Mouse (Mus musculus) neural tube, embryonic 14.5 days (tissue): ENCODE measurements around the gene Trpm7. TPM values are rescaled to one million over a fixed set of nuclear protein-coding genes. Genes with fewer than 3 reads are reported as not detected.

ENCODE experiments used
- microRNA-seq: library from miRNA; unstranded; fragments of <30 nt; microRNA quantifications from one replicate; pipeline ENCODE4, GENCODE M21; 2016
- polyA plus RNA-seq: library from polyadenylated mRNA; unstranded; fragments of >200 nt; fragmentation: Nextera tagmentation; extraction: Ambion mirVana; gene quantifications from 2 replicates; pipeline ENCODE4 v1.2.1, GENCODE M21; 2014

Gene Trpm7
- polyA plus RNA-seq, 1 experiment from 2014 or later = 41.8 TPM

Small RNA genes within 50 kb of the gene (microRNA-seq; reads per million reads assigned to microRNA genes)
- gene Mir3473g = not detected

Other genes with a start within 250 kb of the Trpm7 start
- 39.1 and 47.4 TPM in 2 replicates for gene Gabpb1, start 199.9 kb downstream of the Trpm7 start, polyA plus RNA-seq
- gene Usp8, start 168.9 kb downstream of the Trpm7 start, polyA plus RNA-seq = 28.7 and 39.3 TPM in 2 replicates
- 2.7 and 2.9 TPM in 2 replicates for gene Usp50, start 92.8 kb downstream of the Trpm7 start, polyA plus RNA-seq
- gene Sppl2a, start 57.0 kb upstream of the Trpm7 start, polyA plus RNA-seq = 39.9 and 40.5 TPM in 2 replicates
- 11.5 and 13.5 TPM in 2 replicates for gene Ap4e1, start 132.5 kb upstream of the Trpm7 start, polyA plus RNA-seq
- gene Blvra, start 194.4 kb upstream of the Trpm7 start, polyA plus RNA-seq = 36.3 and 37.3 TPM in 2 replicates